Mouse (Mus musculus): ENCODE measurements at regions not wholly inside any gene's neighbourhood (a gene's known extent, or its start where the extent isn't known, plus 50 kb on each side); places are given as distances from the start of the nearest gene placed in this dataset.
A peak's percentile ranks its signal among the peaks of the same experiment; 100 is the strongest.

DNA sequence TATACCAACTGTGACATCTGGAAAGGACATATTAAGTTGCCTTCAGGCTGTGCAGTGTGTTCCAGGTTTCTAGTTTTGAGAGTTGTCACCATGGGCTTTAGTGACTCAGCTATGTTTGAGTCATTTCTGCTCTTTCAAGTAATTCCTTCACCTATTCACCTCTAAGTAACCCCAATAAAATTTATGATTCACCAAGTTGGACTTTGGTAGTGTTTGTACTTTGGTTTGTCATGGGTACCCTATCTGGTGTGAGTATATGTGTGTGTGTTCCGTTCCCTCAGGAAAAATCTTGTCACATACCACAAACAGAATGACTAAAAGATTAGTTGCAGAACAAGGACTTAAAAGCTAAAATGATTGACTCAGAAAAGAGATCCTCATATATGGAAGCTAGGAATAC, 76.8 kb upstream of the Crbn start:
- intact Hi-C loops (cut with DNase I) = no loop called here
- no peak for DNase-seq (ENCODE audit: low spot score in 2 of 2)

DNA sequence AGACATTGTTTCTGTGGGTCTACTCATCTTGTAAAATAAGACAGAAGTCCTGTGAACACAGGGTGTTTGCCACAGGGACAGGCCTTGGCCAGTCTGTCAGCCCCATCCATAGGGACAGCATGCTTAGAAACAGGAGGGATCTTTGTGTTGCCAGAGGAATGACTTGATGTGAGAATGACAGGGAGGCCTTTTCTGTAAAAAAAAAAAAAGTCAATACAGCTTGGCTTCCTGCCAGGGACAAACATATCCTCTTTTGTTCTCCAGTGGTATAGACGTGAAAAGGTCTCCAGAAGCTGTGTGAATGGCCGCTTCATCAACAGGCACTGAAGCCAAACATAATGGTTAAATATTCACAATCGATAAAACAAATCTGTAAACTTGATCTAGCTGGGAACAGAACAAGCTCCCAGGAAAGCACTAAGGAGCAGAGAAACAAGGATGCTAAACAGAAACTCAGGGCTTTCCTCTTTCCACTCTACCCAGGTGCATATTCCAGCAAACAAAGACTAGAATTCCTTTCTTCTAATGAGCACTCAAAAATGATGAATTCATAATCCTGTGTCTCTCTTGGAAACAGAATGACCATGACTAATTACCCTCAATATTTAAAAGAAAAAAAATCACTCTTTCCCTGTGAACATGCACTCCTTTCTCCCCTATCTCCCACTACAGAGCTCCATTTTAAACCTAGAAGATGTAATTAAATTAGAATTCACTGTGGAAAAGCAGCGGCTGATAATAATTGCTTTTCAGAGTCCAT, 92.2 kb upstream of the Crbn start:
- intact Hi-C loops (cut with DNase I) = no loop called here
- peak in 1 of 2 experiments; percentile 7 for DNase-seq (ENCODE audit: low spot score in 2 of 2)

DNA sequence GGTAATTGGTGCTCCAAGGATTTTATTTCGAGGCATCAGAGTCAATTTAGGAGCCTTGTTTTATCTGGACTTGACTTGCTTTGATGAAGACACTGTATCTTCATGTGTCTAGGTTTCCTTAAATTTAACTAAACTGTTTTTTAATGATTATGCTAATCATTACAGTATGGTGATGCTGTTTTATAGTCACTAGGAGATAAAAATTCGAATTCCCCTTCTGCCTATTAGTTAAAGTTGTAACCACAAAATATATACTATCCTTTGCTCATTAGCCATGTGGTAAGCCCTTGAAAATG, 92.7 kb upstream of the Crbn start:
- no peak for DNase-seq (ENCODE audit: low spot score in 2 of 2)
- intact Hi-C loops (cut with DNase I) = no loop called here

DNA sequence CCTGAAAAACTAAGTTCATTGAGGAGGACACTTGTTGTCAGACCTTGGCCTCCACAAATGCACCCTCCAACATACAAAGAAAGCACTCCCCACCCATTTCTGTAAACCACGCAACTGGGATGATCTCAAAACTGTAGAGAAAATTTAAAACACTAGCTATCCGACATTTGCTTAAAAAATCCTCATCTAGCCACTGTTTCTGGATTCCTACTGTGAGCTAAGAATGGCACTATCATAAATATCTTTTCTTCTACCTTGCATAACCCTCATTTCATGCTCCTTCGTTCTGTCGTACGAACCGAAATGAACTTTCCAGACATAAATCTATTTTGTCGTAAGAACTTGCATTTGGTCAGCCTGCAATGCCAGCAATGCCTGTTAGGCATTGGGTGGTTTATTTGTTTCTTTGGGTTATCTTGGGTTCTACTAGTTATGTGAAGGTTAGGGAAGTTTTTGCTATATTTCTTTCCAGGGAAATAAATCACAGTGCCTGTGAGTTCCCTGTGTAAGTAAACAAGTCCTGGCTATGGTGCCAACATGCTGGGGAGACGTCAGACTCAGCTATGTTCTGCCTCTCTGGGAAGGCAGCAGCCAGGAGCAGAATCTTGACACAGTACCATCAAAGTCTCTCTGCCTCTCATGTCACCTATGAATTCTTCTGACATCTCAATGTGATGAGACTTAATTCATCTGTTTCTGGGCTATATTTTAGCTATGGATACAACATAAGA, 104.2 kb upstream of the Crbn start:
- peak in 1 of 2 experiments; percentile 28 for DNase-seq (ENCODE audit: low spot score in 2 of 2)
- intact Hi-C loops (cut with DNase I) = no loop called here

DNA sequence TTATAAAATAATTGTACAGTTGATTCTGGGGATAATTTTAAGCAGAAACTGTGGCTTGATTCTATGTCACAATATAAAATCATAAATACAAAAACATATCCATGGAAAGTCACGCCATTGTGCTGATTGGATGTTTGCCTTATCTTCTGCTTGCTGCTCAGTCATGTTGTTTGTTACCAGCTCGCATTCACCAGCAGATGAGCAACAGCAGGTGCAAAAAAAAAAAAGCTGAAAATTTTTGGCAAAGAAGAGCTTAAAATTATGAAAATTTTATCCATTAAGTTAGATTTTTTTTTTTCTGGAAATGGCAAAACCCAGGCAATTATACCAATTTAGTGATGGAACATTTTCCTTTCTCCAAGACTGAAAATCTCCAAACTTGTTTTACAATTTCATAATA, 115.2 kb upstream of the Crbn start:
- intact Hi-C loops (cut with DNase I) = no loop called here
- DNase-seq (ENCODE audit: low spot score in 2 of 2) = no peak

DNA sequence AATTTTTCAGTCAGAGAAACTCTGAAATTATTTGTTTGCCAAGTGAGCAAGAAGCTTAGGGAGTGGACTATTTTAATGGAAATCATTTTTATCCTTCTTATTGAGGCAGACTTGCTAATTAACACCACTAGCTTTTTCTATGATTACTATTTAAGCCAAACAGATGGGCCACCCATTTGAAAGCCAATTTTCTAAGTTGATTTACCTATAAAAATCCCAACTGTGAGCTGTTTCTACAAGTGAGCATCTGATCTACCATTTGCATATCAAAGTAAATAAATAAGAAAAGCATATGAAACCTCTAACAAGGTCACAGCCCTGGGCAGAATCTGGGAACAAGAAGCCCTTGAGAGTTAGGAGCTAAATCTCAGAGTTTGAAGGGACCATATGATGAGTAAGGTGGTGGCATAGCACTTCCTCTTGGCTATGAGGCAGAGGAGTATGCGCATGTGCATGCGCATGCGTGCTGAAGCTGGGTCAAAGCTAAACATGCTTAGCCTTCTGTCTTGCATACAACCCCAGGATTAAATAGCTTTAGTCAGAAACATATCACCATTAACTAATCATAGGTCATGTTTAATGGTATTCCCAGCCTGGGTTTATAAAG, 116.9 kb upstream of the Crbn start:
- intact Hi-C loops (cut with DNase I) = no loop called here
- no peak for DNase-seq (ENCODE audit: low spot score in 2 of 2)

DNA sequence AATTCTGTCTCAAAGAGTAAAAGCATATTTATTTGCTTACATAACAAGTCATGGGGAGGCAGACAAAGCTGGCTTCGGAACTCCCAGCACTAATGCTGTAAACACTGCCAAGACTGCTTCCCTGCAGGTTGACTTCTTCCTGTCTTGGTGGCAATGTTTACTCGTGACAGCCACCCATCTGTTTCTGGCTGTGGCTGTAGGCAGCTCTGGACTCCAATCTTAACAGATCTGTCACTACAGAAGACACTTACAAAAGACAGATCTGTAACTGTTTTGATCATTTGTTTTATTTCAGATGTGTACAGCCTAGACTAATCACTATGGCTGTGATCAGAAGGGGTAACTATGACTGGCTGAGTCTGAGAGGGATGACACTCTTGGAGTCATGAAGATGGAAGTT, 121.1 kb upstream of the Crbn start:
- no peak for DNase-seq (ENCODE audit: low spot score in 2 of 2)
- intact Hi-C loops (cut with DNase I) = no loop called here

DNA sequence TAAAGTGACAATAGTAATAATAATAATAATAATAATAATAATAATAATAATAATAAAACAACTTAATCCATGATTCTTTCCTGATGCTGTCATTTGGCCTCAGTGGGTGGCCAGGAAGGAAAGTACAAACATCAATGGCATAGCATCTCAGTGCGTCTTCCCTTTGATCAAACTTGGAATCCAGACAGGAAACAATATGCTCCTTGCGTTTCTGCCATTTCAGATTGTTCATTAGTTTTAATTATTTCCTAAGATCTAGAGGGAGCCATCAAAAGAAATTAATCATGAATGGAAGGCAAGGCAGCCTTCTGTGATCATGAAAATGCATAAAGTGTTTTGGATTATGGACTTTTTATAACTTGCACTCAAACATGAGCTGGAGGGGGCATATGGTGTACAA, 125.6 kb upstream of the Crbn start:
- DNase-seq (ENCODE audit: low spot score in 2 of 2) = no peak
- intact Hi-C loops (cut with DNase I) = no loop called here

DNA sequence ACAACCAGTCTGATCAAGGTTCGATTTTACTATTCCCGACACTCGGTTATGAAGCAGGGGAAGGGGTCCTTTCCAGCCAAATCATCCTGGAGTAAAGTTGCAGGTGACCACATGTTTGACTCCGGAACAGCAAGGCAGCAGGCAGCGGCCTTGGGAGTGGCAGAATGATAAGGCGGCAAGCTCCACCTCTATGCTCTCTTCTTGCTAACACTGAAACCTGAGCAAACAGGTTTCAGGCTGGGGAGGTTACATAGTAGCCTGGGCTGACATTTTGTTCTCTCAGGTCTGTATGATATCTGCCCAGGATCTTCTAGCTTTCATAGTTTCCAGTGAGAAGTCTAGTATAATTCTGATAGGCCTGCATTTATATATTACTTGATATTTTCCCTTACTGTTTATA, 133.7 kb upstream of the Crbn start:
- DNase-seq (ENCODE audit: low spot score in 2 of 2) = no peak
- intact Hi-C loops (cut with DNase I) = no loop called here

DNA sequence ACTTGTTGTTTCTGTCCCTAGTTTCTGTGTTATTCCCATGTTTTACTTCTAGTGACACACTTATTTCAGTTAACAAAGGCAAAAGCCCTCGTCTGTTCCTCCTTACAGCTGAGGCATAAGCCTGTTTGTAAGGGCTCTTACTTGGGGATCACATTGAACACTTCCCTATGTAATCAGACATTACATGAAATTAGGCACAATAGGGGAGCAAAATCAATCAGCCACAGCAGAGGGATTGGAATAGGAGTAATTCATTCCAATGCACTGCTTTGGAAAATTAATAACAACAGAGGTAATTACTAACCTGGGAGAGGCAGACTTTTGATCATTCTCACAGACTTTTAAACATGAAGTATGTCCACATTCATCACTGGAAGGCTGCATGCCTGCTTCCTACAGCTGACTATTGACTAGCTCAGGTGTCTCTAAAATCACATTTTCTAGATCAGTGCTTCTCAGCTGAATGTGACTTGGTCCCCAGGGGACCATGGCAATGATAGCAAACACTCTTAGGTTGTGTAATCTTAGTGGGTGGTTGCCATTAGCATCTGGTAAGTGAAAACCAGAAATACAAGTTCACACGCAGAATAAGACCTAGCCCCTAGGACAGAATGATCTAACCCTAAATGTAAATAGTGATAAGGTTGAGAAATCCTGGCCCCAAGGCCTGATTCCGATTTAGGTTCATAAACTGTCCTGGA, 146.5 kb upstream of the Crbn start:
- intact Hi-C loops (cut with DNase I) = no loop called here
- no peak for DNase-seq (ENCODE audit: low spot score in 2 of 2)

DNA sequence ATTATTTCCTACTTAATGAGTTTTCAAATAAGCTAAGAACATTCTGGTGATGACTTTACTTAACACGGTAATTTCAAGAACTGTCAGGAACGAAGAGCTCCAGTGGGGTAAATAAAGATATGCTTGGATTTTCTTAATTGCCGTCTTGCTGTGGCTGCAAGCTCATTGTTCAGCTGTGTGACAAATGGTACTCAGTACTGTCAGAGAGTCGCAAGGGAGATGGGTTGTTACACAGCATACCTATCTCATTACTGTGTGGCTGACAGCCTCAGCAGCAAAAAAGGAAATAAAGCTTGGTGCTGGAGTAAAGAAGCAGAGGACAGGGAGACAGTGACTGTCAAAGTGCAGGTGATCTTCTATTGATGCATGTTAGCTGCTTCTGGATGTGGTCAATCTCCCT, 151.0 kb upstream of the Crbn start:
- intact Hi-C loops (cut with DNase I) = no loop called here
- DNase-seq (ENCODE audit: low spot score in 2 of 2) = no peak

DNA sequence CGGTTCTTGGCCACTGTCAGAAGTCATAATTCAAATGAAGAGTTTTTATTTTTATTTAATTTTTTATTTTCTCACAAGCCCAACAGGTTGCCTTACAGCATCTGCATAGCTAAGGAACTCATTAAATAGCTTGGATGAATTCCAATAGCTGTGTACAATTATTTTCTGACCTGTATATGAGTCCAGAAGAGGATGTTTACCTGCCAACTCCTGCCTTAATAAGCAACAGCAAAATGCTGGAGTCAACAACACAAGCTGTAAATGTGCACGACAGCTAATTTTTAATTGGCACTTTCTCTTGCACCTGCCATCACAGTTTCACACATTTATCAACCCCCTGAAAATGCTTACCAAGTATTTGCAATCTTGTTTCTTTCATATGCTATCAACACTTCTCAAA, 161.4 kb upstream of the Crbn start:
- no peak for DNase-seq (ENCODE audit: low spot score in 2 of 2)
- intact Hi-C loops (cut with DNase I) = no loop called here

DNA sequence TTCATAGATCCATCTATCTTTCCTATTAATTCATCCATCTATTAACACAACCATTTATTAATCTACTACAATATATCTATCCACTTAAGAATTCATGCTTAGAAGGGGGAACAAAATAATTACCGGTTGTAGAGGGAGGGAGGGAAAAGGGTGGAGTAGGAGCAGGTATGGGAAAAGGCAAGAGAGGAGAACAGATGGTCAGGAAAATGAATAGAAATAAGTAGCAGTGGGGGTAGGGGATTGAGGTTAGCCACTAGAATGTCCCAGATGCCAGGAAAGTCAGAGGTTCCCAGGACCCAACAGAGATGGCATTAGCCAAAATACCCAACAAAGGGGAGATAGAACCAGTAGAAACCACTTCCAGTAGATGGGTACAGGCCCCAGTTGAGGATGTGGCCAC, 164.5 kb upstream of the Crbn start:
- intact Hi-C loops (cut with DNase I) = no loop called here
- no peak for DNase-seq (ENCODE audit: low spot score in 2 of 2)

DNA sequence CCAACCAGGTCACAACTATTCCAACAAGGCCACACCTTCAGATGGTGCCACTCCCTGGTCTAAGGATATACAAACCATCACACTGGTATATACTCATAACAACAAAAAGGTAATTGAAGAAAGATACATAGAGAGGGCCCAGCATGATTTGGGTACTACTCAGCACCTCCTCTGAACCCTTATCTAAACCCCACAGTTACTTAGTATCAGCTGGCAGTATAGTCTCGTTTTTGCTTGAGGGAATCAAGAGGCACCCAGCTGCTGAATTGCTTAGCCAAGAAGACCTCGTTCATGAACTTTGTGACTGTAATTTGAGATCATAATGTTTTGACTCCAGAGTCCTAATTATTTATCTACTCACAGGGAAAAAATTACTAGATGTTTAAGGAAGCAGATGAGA, 175.6 kb upstream of the Crbn start:
- intact Hi-C loops (cut with DNase I) = no loop called here
- DNase-seq (ENCODE audit: low spot score in 2 of 2) = no peak

DNA sequence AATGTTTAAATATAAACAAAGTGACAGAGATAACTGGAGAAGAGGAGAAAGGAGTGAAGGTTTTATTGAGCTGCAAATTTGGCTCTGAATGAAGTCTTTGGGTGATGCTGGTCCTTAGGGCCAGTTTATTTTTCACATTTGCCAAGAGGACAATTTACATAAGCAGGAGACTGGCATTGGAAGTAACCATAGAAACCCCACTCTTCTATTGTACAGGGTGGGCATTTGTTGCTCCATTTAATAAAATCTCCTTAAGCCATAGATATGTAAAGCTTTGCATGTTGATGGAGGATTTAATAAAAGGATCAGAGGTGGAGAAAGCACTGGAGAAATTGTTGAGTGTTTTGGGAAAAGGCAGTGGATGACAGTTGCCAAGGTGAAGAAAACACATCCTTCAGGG, 178.8 kb upstream of the Crbn start:
- intact Hi-C loops (cut with DNase I) = no loop called here
- DNase-seq (ENCODE audit: low spot score in 2 of 2) = no peak

DNA sequence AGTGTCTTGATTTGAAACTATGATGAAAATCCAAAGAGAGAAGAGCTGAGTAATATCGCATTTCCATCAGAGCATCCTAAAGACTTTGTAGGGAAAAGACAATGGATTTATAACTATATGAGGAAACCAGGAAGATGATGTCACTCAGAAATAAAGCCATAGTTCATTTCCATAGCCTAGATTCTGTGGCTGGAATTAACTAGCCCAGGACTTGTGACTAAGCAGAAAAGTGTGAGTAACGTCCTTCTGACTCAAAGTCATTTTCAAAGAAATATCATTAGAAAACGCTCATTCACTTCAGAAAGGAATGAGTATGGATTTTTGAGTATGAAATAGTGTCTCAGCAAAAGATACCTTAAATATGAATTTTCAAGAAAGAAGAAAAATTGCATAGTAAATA, 179.9 kb upstream of the Crbn start:
- peak in 1 of 2 experiments; percentile 17 for DNase-seq (ENCODE audit: low spot score in 2 of 2)
- intact Hi-C loops (cut with DNase I) = no loop called here

DNA sequence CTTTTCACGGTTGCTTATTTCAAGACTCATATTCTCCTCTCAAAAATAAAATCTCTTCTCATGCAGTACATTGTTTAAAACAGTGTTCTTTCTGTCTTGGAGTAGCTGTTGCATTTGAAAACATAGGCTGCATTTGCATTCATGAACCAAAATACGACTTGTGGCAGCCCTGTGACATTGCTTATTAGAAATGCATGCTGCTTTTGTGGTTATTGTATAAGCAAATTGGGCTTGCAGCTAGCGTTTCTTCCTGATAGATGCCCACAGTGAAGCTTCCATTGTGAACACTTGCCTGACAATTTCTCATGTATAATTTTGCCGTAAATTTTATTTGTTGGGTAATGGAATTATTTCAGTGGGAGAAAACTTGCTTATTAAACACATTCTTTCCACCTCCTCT, 180.3 kb upstream of the Crbn start:
- DNase-seq (ENCODE audit: low spot score in 2 of 2) = no peak
- intact Hi-C loops (cut with DNase I) = no loop called here

DNA sequence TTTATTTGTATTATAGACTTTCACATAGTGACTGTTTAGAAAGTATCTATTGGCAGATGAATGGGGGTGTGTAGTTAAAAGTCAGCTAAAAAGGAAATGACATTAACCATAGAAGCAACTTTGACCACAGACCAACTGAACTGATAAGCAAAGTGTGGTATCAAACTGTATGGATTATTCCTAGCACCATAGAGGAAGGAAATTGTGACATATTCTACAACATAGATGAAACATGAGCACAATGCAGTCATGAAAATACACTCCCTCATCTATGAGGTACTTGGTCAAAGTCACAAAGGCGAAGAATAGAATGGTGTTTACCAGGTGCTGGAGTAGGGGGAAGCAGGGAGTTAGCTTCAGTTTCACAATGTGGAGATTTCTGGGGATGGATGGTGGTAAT, 181.4 kb upstream of the Crbn start:
- no peak for DNase-seq (ENCODE audit: low spot score in 2 of 2)
- intact Hi-C loops (cut with DNase I) = no loop called here

DNA sequence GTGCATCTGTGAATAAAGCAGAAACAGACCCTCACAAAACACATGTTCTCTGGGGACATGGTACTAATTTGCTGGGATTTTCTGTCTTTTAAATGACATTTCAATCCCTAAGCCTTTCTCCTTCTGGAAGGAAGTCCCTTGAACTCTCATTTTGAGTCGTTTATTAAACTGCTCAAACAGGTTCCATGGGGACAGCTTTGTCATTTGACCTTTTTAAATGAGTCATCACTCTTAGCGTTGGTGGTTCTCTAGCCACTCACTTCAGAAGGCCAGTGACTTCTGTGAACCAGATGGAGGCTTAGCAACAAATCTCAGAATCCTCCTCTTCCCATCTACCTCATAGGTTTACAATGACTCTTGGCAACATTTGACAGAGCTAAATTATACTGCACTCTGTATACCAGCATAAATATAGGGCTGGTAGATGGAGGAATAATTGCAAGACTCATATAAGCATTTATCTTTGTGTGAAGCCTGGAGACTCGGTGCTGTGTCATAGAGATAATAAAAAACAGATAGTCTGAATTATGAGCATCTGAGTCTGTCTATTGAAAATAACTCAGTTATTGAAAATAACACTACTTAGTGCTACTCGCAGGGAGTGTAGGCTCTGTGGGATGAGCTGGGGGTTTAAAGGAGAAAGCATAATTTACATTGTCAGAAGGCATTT, 185.4 kb upstream of the Crbn start:
- intact Hi-C loops (cut with DNase I) = no loop called here
- no peak for DNase-seq (ENCODE audit: low spot score in 2 of 2)

DNA sequence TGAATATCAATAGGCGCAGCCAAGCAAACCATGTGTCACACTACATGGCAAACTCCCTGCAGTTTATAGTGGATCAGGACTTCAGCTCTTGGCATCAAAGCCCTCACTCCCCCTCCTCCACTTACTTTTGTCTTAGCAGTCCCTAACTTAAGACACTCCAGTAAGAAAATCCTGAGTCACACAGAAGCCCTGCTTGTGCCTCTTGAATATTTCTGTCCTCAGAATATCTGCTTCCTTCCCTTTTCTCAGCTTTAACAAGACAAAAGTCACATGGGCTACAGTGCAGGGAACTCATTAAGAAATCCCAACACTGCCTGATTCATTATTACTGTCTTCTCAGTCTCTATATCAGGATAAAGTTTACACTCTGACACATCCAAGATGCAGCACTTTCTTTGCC, 191.7 kb upstream of the Crbn start:
- DNase-seq (ENCODE audit: low spot score in 2 of 2) = peak in 1 of 2 experiments; percentile 52
- intact Hi-C loops (cut with DNase I) = no loop called here

All from left cerebral cortex, postnatal 25 days (tissue).